Mouse (Mus musculus) lung, postnatal 14 days (tissue): ENCODE measurements around the gene Tmem234.
"Not testable (repeated sequence)": the region's sequence is repeated elsewhere in the genome, so short reads cannot be mapped to it uniquely, and the experiment has no call there.

ENCODE experiments used
- DNase-seq: peaks from one replicate; pipeline ENCODE4 v3.0.0; 2021

Gene Tmem234

DNA sequence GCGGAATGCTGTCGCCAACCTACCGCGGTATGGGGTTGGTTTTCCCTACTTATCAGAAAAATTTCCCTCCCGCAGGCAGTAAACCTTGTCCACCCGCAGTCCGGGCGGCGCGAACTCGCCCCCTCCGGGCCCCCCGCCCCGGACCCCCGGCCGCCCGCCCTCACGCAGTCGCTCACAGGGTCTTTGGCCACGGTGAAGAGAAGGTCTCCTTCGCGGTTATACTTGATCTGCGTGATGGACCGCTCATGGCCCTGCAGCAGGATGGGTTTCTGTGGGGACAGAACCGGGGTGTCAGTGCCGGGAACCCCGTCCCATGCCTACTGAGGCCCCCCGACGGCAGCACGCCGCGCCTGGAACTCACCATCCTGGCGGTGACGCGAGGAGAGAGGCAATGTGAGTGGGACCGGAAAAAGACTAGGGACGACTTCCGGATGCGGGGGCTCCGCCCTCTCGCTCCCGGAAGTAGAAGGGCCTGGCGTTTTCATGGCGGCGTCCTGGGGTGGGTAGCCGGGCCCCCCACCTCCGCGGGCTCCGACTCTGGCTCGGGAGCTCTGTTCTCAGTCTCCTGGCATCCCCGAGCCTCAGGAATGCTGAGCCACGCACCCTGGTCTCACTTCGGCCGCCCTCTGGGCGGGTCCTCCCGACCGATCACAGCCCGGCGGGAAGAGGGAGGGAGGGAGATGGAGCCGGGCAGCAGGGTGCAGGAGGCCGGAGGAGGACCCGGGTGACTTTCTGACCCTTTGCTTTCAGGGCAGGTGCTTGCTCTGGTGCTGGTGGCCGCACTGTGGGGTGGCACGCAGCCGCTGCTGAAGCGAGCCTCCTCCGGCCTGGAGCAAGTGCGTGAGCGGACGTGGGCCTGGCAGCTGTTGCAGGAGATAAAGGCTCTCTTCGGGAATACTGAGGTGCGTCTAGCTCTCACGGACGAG lies at the start of gene Tmem234, which contains the start of gene Eif3i:
Gene Tmem234, plus strand, starts transcription at position 436 of the 926 bp plus-strand sequence.
Gene Eif3i, minus strand, starts transcription at position 416 of the 926 bp plus-strand sequence.
- peak; percentile 85 for DNase-seq

- not testable (repeated sequence) for DNase-seq
Measured at GRCm38 (mm10) chr4:129554512-129554911, 46.0 kb upstream of the Tmem234 start.

DNA sequence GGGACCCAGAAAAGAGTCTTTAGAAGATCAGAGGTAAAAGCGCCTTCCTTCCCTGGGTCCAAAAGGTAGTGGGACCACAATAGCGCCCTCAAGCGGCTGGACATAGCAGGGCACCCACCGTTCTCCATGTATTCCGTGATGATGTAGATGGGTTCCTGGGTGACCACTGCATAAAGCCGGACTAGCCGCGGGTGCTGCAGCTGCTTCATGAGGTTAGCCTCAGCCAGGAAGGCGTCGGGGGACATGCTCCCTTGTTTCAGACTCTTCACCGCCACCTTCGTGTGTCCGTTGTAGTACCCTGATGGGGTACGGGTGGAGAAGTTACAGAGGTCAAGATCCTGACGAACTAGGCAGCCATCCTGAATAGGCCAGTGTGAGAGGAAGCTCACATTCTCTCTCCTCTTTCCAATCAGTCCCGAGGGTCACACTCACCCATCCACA lies 45.0 kb upstream of the Tmem234 start:
- peak; percentile 58 for DNase-seq

DNA sequence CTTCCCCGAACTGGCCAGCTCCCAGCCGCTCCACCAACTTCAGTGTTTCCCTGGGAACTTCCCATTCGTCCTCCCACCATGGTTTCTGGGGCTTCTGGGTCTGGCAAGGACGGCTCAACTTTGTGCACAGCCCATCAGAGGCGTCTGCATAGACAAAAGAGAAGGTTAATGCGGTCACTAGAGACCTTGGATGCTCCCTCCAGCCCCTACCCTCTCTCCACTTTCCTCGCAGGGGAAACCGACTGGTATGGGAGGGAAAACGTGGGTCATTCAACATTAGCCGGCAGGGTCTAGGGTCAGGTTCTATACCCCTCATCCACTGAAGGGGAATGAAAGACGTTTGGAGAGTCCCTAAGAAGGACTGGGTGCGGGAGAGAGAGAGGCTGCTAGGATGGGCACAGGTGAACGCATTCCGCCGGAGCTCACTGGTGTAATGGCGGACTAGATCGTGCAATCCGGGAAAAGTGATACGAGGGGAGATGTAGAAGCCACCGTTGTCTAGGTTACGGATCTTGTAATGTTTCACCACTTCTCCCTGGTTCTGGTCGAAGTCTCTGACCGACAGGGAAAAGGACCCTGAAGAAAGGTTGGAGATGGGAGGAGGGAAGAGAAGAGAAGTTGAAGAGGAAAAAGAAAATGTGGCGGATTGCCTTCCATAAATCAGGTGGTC lies 44.5 kb upstream of the Tmem234 start:
- DNase-seq, result no peak

GRCm38 (mm10) chr4:129556532-129557223 lies 43.8 kb upstream of the Tmem234 start:
- peak; percentile 94 for DNase-seq

GRCm38 (mm10) chr4:129557256-129557808 lies 43.1 kb upstream of the Tmem234 start:
- DNase-seq, result no peak

DNA sequence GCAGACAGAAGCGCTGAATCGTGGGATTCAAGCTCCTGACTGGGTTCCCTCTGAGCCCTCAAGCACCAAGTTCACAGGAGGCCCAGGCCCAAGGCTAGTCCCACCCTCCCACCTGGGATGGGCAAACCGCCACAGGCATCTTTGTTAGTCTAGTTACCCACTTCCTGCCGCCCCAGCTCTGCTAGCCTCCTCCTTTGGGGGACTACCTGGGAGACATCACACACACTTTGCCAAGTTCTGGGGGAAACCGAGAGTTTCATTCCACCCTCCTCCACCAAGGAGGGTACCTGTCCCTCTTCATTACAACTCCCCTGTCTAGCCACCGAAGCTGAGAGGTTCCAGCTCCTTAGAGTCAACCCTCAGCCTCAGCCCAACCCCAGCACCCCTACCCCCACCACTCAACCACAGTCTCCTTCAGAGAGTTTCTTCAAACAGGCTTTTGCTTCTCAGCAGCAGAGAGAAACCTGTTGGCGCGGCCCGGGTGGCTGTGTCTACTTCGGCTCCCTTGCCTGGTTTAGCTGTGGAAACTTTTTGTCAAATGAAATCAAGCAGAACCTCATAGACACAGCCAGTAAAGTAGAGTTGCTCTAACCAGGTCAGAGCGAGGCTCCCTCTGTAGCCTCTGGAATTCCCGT lies 42.0 kb upstream of the Tmem234 start:
- no peak for DNase-seq

DNA sequence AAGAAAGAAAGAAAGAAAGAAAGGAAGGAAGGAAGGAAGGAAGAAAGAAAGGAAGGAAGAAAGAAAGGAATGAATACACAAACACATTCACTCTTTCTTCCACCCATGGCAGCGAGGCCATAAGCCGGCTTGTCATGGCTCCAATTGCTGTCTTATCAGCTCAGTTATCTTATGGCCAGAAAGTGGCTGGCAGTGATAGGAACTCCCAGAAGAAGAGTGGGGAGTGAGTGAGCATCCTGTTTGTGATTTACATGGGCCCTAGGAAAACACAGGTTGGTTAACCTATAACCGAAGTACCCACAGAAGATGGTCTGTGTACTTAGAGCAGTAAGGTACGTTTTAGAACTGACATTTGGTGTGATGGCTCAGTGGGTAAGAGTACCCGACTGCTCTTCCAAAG lies 39.3 kb upstream of the Tmem234 start:
- DNase-seq, result no peak

- DNase-seq, result no peak
Measured at GRCm38 (mm10) chr4:129563718-129564117, 36.8 kb upstream of the Tmem234 start.

DNA sequence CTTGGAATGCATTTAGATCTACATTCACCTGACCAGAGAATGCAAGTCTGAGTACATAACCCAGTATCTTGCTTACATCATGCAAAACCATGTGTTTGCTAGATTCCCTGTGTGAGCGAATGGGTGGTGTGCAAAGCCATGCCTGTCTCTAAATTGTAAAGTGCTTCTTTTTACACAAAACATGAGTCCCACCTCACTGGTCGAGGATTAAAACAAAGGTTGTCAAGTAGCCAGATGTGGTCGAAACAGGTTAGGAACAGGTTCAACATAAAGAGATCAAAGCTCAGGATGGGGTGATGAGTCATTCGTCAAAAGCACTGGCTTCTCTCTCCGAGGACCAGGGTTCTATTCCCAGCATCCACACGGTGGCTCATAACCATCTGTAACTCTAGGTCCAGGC lies 35.3 kb upstream of the Tmem234 start:
- DNase-seq, result no peak

GRCm38 (mm10) chr4:129568366-129568765 lies 32.1 kb upstream of the Tmem234 start:
- DNase-seq, result no peak

DNA sequence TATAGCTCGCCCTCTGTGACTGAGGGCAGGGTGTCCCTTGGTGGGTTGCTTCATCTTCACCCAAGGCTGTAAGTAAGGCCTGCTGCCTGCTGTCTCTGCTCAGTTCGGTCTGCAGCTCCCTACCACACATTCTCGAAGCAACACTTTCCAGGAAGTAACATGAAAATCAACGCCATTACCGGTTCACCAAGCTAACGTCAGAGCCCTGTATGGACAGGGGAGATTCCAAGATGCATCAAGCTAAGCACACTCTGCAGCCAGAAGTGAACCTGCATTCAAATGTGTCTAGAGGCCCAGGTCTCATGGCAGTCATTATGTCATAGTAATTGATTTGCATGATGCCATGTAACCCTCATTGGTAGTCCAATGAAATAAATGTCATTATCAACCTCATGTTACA lies 30.4 kb upstream of the Tmem234 start:
- no peak for DNase-seq

- DNase-seq, result no peak
Measured at GRCm38 (mm10) chr4:129571551-129572084, 28.9 kb upstream of the Tmem234 start.

- no peak for DNase-seq
Measured at GRCm38 (mm10) chr4:129572236-129573092, 28.0 kb upstream of the Tmem234 start.

DNA sequence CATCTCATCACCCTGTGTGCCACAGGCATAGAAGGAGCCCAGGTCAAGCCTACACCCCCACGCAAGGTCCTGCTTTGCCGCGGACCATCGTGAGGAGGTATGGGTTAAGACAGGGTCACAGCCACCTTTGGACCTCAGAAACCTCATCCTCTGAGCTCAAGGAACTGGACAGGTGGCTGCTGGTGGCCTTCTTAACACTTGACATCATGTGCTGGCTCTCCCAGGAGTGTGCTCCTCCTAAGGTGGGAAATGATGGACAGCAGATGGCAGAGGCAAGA lies 27.4 kb upstream of the Tmem234 start:
- DNase-seq, result no peak

DNA sequence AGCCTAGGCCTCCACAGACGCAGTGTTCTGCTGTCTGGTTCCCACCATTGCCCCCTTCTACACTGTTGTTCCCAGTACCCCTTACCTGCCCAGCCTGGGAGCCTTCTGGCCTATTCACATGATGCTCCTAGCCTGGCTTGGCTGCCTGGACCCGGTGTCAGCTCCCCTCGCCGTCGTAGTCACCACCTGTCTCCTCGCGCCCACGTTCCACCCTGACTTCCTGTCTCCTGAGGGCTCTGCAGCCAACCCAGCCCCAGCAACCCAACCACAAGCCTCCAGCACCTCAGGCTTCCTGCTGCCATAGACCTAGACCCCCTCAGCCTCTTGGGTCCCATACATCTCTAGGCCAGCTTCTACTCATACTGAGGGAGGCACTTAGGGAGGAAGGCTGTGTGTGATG lies 27.0 kb upstream of the Tmem234 start, which contains the start of gene Lck:
Gene Lck, minus strand, starts transcription at position 212 of the 400 bp plus-strand sequence.
- DNase-seq, result no peak

DNA sequence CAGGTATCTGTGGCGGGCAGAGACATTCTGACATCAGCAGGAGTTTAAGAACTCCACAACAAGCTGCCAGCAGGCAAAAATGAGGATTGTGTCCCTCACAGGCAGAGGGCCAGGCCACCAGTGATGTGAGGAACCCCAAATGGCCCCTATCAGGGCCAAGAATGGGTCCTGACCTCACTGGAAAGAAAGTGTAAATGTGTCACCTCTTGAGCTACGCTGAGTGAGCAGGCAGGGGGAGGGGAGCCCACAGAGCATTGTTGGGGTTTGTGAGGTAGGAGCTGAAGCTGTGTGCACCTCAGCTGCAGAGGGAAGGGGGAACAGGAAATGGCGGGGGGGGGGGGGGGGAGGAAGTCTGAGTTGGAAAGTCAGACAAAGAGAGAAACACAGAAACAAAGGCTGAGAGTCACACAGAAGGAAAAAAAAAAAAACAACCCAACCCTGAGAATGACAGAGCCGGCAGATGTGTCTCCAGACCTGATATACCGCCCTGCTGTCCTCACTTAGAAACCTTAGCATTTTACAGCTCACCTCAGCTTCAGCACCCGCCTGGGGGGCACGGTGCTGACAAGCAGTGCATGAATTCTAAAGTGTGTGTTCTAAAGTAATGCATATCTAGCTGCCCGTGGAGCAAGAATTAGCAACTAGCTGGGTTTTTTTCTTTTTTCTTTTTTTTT lies 25.2 kb upstream of the Tmem234 start:
- no peak for DNase-seq

GRCm38 (mm10) chr4:129576863-129577491 lies 23.5 kb upstream of the Tmem234 start:
- peak; percentile 84 for DNase-seq

GRCm38 (mm10) chr4:129577688-129578087 lies 22.8 kb upstream of the Tmem234 start:
- DNase-seq, result no peak

GRCm38 (mm10) chr4:129578466-129578865 lies 22.0 kb upstream of the Tmem234 start, which contains the start of gene Fam167b:
Gene Fam167b, minus strand, starts transcription at chr4:129578549.
- no peak for DNase-seq
